Mouse (Mus musculus) erythroblast, embryonic 14.5 days (primary cell): ENCODE data around the gene Atxn7l3. TPM values are rescaled to one million over a fixed set of nuclear protein-coding genes. Genes with fewer than 3 reads are reported as not detected.
A peak's percentile ranks its signal among the peaks of the same experiment; 100 is the strongest.
"Not testable (repeated sequence)": the region's sequence is repeated elsewhere in the genome, so short reads cannot be mapped to it uniquely, and the experiment has no call there.

Experiments used
- H3K27me3 ChIP-seq: 2 replicates; pipeline ENCODE4 v1.6.1; 2012; ENCODE audit warnings: inconsistent platforms; ENCODE audit not compliant: control insufficient read depth
- H3K36me3 ChIP-seq: 2 replicates; pipeline ENCODE4 v1.6.1; 2012; ENCODE audit warnings: mild to moderate bottlenecking, inconsistent platforms; ENCODE audit not compliant: control insufficient read depth
- H3K4me1 ChIP-seq: 2 replicates; pipeline ENCODE4 v1.6.1; 2012; ENCODE audit warnings: inconsistent platforms; ENCODE audit not compliant: control insufficient read depth
- H3K4me3 ChIP-seq: replicated peaks from 2 replicates; pipeline ENCODE3; 2012; ENCODE audit warnings: moderate library complexity, mild to moderate bottlenecking, inconsistent platforms
- H3K9me3 ChIP-seq: 2 replicates; pipeline ENCODE4 v1.6.1; 2012; ENCODE audit warnings: low read length, inconsistent platforms, mixed read lengths; ENCODE audit not compliant: control insufficient read depth
- GATA1 ChIP-seq: IDR thresholded peaks from 2 replicates; pipeline ENCODE4 v1.6.1; 2012; ENCODE audit warnings: low read length, inconsistent platforms, mixed read lengths
- TAL1 ChIP-seq: IDR thresholded peaks from 3 replicates; pipeline ENCODE4 v1.6.1; 2012; ENCODE audit warnings: low read length, inconsistent platforms, mixed read lengths
- polyA plus RNA-seq: library from polyadenylated mRNA; stranded (reverse); fragments of >175 nt; gene quantifications from 2 replicates; pipeline ENCODE4 v1.2.3, GENCODE M21; 2012

The Atxn7l3 gene
- polyA plus RNA-seq, 1 experiment: 6.0 TPM

DNA sequence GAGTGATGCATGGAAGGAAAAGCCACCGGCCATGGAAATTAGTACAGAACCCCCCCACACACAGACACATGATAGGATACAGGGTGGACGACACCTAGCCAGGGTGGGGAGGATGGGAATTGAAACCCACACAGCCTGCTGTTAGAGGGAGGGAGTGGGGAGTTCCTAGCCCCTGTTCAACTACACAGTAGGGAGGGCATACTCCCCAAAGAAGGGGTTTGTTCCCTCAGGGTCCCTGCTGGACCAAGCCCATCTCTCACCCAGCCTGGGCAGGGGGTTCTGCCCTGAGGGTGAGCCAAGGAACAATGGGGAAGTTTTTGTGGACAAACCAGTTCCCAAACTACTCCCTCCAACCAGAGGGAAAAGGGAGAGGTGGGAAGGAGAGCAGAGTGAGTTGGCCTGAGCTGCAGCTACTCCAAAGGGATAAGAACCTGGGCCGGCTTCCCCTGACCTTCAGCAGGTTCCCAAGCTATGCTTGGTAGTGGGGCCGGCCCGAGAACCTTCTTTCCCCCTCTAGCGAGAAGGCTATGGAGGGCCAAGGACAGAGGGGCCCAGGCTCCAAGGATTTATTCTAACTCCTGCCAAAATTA, 6.8 kb downstream of the Atxn7l3 start:
- no peak for TF ChIP-seq GATA1
- no peak for TF ChIP-seq TAL1
- no peaks in the 10 kb centered on the region for H3K9me3 ChIP-seq
- peaks cover 85% of the 10 kb centered on the region for H3K36me3 ChIP-seq
- H3K27me3 ChIP-seq: no peaks in the 10 kb centered on the region
- H3K4me3 ChIP-seq: no peak overlapping the region
- peaks cover 60% of the 10 kb centered on the region for H3K4me1 ChIP-seq

DNA sequence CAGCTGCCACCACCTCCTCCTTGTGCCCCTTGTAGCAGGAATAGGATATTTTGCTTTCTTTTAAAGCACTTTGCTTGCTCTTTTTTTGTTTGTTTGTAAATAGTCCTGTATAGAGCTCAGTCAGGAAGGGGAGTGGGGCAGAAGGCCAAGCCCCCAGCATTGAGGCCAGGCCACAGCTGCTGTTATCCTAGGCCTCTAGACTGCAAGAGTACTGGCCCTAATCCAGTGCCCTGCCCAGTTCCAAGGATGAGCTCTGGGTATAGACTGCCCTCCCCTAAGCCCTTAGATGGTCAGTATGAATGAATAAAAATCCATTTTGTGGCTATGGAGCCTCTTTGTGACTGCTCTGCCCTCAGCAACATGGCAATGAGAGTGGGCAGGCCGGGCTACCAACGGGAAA, 7.5 kb downstream of the Atxn7l3 start:
- Histone ChIP-seq H3K4me3 (no peak overlapping the region), H3K4me1 (peaks cover 61% of the 10 kb centered on the region)

GRCm38 (mm10) chr11:102288027-102288804, 8.2 kb downstream of the Atxn7l3 start:
- H3K4me1 ChIP-seq: peaks cover 61% of the 10 kb centered on the region

More for the DNA sequence above, 7.5 kb downstream of the Atxn7l3 start:
- Histone ChIP-seq H3K27me3 (no peaks in the 10 kb centered on the region), H3K36me3 (peaks cover 78% of the 10 kb centered on the region), H3K9me3 (no peaks in the 10 kb centered on the region)
- TF ChIP-seq GATA1: no peak
- TF ChIP-seq TAL1: no peak

GRCm38 (mm10) chr11:102287485-102287884, 8.9 kb downstream of the Atxn7l3 start:
- no peak for TF ChIP-seq GATA1
- peaks cover 61% of the 10 kb centered on the region for H3K4me1 ChIP-seq
- no peaks in the 10 kb centered on the region for H3K27me3 ChIP-seq
- H3K4me3 ChIP-seq: peak overlapping the region; percentile 23
- H3K9me3 ChIP-seq: no peaks in the 10 kb centered on the region
- H3K36me3 ChIP-seq: peaks cover 65% of the 10 kb centered on the region

More at GRCm38 (mm10) chr11:102288027-102288804, 8.2 kb downstream of the Atxn7l3 start:
- Histone ChIP-seq H3K27me3 (no peaks in the 10 kb centered on the region), H3K36me3 (peaks cover 72% of the 10 kb centered on the region), H3K9me3 (no peaks in the 10 kb centered on the region), H3K4me3 (no peak overlapping the region)
- TF ChIP-seq GATA1: no peak

DNA sequence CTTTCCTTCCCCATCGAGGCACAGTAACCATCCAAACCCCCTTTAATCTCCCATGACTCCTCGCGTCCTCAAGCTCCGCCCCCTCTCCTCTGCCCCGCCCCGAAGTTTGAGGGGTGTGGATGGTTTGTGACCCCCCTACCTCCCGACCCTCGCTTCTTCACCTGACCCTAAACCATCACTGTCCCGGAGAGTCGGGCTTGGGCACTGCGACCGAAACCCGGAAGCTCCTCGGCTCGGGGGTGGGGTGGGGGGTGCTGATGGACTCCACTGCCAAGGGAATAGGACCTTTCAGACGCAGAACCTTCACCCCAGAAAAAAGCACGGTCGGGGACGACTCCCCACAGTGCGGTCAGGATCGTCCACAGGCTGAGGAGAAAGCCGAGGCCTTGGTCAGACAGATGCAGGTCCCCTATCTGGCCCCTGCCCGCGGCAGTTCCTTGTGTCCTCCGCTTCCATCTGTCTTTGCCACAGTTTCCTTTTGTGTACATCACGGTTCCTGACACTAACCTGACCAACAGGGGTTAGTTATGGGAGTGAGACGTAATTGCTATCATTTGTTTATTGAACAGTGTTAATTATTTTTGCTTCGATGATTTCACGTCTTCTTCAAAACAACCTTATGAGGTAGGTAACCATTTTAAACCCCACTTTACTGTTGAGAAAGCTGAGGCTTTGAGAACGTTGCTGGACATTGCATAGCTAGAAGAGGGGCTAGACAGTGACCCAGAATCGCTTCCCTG, 11.2 kb downstream of the Atxn7l3 start:
- TF ChIP-seq TAL1: no peak
- TF ChIP-seq GATA1: no peak
- Histone ChIP-seq H3K4me3 (peak overlapping the region; percentile 99), H3K36me3 (peaks cover 42% of the 10 kb centered on the region), H3K4me1 (peaks cover 55% of the 10 kb centered on the region), H3K9me3 (no peaks in the 10 kb centered on the region), H3K27me3 (no peaks in the 10 kb centered on the region)

GRCm38 (mm10) chr11:102284501-102285094, 11.8 kb downstream of the Atxn7l3 start, which contains the start of gene Tmub2:
Gene Tmub2, plus strand, starts transcription at chr11:102284931.
- TF ChIP-seq TAL1: no peak
- no peak for TF ChIP-seq GATA1
- H3K9me3 ChIP-seq: no peaks in the 10 kb centered on the region
- peaks cover 53% of the 10 kb centered on the region for H3K4me1 ChIP-seq
- H3K36me3 ChIP-seq: peaks cover 36% of the 10 kb centered on the region
- no peaks in the 10 kb centered on the region for H3K27me3 ChIP-seq
- H3K4me3 ChIP-seq: peak within 1 kb of the TSS; percentile 99

- Histone ChIP-seq H3K9me3 (no peaks in the 10 kb centered on the region), H3K27me3 (no peaks in the 10 kb centered on the region), H3K4me3 (peak overlapping the region; percentile 99), H3K36me3 (peaks cover 29% of the 10 kb centered on the region), H3K4me1 (peaks cover 47% of the 10 kb centered on the region)
- TF ChIP-seq TAL1 (no peak), GATA1 (no peak)
Observed at GRCm38 (mm10) chr11:102283922-102284321, 12.5 kb downstream of the Atxn7l3 start.

DNA sequence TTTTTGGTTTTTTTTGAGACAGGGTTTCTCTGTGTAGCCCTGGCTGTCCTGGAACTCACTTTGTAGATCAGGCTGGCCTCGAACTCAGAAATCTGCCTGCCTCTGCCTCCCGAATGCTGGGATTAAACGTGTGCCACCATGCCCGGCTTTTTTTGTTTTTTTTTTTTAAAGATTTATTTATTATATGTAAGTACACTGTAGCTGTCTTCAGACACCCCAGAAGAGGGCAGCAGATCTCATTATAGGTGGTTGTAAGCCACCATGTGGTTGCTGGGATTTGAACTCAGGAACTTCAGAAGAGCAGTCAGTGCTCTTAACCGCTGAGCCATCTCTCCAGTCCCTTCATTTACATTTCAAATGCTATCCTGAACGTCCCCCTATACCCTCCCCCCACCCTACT, 16.2 kb downstream of the Atxn7l3 start:
- Histone ChIP-seq H3K4me1 (peaks cover 25% of the 10 kb centered on the region), H3K27me3 (peaks cover 10% of the 10 kb centered on the region)
- not testable (repeated sequence) for H3K4me3 ChIP-seq, H3K36me3 ChIP-seq, H3K9me3 ChIP-seq

DNA sequence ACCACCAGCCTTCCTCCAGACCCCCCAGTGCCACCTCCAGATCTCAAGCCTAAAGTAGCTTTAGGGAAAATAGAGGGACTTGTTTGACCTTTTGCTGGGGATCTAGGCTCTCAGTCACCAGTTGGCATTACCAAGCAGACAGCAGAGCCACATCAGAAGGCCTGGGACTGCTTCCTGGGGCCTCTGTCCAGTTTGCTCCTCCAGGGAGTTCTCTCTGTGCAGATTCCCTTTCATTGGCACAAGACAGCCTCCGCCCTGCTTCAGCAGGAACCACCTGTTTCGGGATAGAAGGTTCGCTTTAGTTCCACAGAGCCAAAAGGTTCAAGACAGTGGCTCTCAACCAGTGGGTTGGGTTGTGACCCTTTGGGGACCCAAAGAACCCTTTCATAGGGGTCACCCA, 16.8 kb downstream of the Atxn7l3 start:
- peaks cover 21% of the 10 kb centered on the region for H3K4me1 ChIP-seq
- TF ChIP-seq TAL1 (no peak), GATA1 (no peak)
- H3K36me3 ChIP-seq: no peaks in the 10 kb centered on the region
- peaks cover 10% of the 10 kb centered on the region for H3K27me3 ChIP-seq
- H3K4me3 ChIP-seq: no peak overlapping the region
- no peaks in the 10 kb centered on the region for H3K9me3 ChIP-seq
